Mouse (Mus musculus) hindbrain, embryonic 13.5 days (tissue): Measurements from ENCODE around the gene Retsat. TPM values are rescaled to one million over a fixed set of nuclear protein-coding genes. Genes with fewer than 3 reads are reported as not detected.
A peak's percentile ranks its signal among the peaks of the same experiment; 100 is the strongest.

Source experiments
- ATAC-seq: fragments of 200-750 bp; cut with Nextera tagmentation; 2 replicates; pipeline ENCODE4 v1.8.0; 2017; ENCODE audit warnings: moderate TSS enrichment; ENCODE audit not compliant: low FRiP score
- H3K27ac ChIP-seq: fragments of 300-500 bp; sonication (generic); 2 replicates; pipeline ENCODE4 v1.5.1; 2015; ENCODE audit warnings: inconsistent platforms, mild to moderate bottlenecking, moderate library complexity
- H3K27me3 ChIP-seq: fragments of 300-500 bp; sonication (generic); 2 replicates; pipeline ENCODE4 v1.6.1; 2015; ENCODE audit warnings: mild to moderate bottlenecking, inconsistent platforms
- H3K36me3 ChIP-seq: fragments of 300-500 bp; sonication (generic); 2 replicates; pipeline ENCODE4 v1.6.1; 2015; ENCODE audit warnings: mild to moderate bottlenecking, inconsistent platforms
- H3K4me1 ChIP-seq: fragments of 300-500 bp; sonication (generic); replicated peaks from 2 replicates; pipeline ENCODE4 v1.6.1; 2015; ENCODE audit warnings: inconsistent platforms
- H3K4me2 ChIP-seq: fragments of 300-500 bp; sonication (generic); 2 replicates; pipeline ENCODE4 v1.6.1; 2015; ENCODE audit warnings: inconsistent platforms, mild to moderate bottlenecking, moderate library complexity
- H3K4me3 ChIP-seq: fragments of 300-500 bp; sonication (generic); 2 replicates; pipeline ENCODE4 v1.5.1; 2015; ENCODE audit warnings: mild to moderate bottlenecking, inconsistent platforms
- H3K9ac ChIP-seq: fragments of 300-500 bp; sonication (generic); 2 replicates; pipeline ENCODE4 v1.6.1; 2015; ENCODE audit warnings: mild to moderate bottlenecking, inconsistent platforms
- H3K9me3 ChIP-seq: fragments of 300-500 bp; sonication (generic); 2 replicates; pipeline ENCODE4 v1.6.1; 2016; ENCODE audit warnings: inconsistent platforms
- WGBS: fragments of 180-500 bp; shearing (Covaris S2); methylation state at CpG from one replicate; pipeline ENCODE4 v1.1.7; 2015; 5-methylcytosine and 5-hydroxymethylcytosine counted together
- polyA plus RNA-seq: library from polyadenylated mRNA; unstranded; fragments of >200 nt; fragmentation: Nextera tagmentation; extraction: Ambion mirVana; gene quantifications from 2 replicates; pipeline ENCODE4 v1.2.1, GENCODE M21; 2015

Gene Retsat
- polyA plus RNA-seq, 1 experiment from 2014 or later, result 4.8 TPM

DNA sequence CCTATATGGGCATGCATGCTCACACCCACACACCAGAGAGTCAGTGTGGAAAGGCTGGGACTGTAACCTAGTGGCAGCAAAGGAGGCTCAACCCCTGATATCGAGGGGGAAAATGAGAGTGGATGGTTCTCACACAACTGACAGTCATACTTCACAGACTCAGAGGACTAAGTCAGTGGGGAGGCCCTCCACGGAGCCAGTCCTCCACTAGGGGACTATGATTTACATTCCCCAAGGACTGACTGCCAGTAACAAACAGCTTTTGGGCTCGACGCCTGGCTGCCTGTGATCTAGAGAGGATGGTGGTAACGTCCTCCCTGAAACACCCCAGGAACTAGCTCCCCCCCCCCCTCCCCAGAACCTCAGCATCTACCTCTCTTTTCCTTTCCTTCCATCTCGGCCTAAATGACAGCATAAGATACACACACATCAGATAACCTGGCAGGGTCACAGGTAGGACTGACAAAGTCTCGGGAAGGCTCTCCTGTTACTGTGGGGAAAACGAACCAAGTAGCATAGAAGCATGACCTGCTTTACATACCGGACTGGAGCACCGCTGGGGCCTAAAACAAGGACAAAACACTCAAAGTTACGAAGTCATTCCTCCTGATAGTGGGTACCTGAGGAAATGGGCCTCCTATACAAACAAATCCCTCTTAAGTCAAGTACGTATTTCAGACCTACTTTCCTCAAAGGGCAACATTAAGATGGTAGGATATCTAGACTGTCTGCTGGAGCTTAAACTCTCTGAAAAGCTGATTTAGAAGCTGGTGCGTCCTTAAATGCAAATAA lies 996 bp upstream of the Retsat start:
- Histone ChIP-seq H3K36me3 (peaks cover 4% of the 10 kb centered on the region; the same call in 1 of the 2 replicates), H3K4me2 (peak overlapping the region; percentile 80), H3K27me3 (no peaks in the 10 kb centered on the region), H3K9me3 (no peaks in the 10 kb centered on the region), H3K4me1 (peaks cover 19% of the 10 kb centered on the region), H3K4me3 (peak overlapping the region; percentile 65), H3K27ac (0 out of 2 replicates have a peak overlapping the region, but pooled peaks have one; percentile 62), H3K9ac (peak overlapping the region; percentile 82)
- 54% methylated on average over 13 of the region's 13 CpGs for WGBS
- ATAC-seq, result no peak

DNA sequence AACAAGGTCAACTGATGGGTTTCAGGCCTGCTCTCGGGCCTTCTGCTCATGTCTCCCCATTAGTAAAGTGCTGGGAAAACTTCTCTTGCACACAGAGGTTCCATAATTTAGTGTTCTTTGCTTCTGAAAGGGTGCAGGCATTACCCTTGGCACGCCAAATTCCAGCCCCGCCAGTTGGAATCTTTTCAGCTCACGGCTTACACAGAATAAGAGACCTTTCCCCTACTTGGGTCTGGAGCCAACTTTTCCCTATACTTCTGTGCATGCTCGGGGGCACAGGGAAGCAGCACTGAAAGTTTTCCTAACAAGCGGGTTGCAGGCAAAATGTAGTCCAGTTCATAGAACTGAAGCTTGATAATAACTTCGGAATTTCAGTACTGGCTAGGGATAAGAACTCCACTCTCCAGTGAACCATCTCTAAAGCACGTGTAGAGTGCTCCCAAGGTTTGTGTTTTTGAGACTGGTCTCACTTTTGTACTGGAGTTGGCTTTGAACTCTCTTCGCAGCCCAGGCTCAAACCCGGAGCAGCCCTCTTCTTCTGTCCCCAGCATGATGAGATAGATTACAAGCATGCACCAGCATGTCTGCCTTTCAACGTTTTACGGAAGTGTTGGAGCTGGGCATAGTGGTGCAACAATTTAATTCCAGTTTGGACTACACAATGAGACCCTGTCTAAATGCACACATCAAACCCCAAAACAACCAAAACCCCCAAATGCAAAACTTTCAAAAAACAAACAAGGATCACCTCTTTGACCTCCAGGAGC lies 699 bp downstream of the Retsat start:
- peak overlapping the region; percentile 45 for H3K27ac ChIP-seq
- H3K4me1 ChIP-seq, result peaks cover 19% of the 10 kb centered on the region
- H3K9me3 ChIP-seq, result no peaks in the 10 kb centered on the region
- peak overlapping the region; percentile 82; the same call in 1 of the 2 replicates for H3K9ac ChIP-seq
- H3K4me2 ChIP-seq, result peak overlapping the region; percentile 80
- peak overlapping the region; percentile 65 for H3K4me3 ChIP-seq
- ATAC-seq, result no peak; the same call in 1 of the 2 replicates
- WGBS, result 53% methylated on average over 12 of the region's 12 CpGs
- peaks cover 5% of the 10 kb centered on the region for H3K36me3 ChIP-seq
- no peaks in the 10 kb centered on the region for H3K27me3 ChIP-seq

DNA sequence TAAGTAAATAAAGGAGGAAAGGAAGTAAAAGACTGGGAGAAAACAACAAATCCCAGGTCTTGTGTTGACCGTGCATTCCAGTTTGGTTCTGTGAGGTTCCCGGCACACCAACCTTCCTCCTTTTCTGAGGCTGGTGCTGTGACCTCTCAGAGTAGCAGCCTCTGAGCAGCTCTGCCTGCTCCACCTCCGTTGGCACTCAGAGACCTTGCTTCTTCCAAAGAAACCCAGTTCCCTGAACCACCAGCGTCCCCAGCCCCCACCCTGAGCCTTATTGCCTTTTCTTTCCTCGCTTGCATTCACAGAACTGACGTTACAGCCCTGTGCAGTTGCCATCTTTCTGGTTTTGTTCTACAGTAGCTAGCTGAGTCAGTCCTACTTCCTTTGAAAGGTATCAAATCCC lies 1.9 kb downstream of the Retsat start:
- Histone ChIP-seq H3K9me3 (no peaks in the 10 kb centered on the region), H3K27ac (no peak overlapping the region), H3K4me2 (no peak overlapping the region), H3K4me3 (no peak overlapping the region), H3K4me1 (peaks cover 19% of the 10 kb centered on the region), H3K36me3 (peaks cover 17% of the 10 kb centered on the region), H3K27me3 (no peaks in the 10 kb centered on the region), H3K9ac (no peak overlapping the region)
- no peak for ATAC-seq
- WGBS, result 84% methylated on average over 6 of the region's 6 CpGs

DNA sequence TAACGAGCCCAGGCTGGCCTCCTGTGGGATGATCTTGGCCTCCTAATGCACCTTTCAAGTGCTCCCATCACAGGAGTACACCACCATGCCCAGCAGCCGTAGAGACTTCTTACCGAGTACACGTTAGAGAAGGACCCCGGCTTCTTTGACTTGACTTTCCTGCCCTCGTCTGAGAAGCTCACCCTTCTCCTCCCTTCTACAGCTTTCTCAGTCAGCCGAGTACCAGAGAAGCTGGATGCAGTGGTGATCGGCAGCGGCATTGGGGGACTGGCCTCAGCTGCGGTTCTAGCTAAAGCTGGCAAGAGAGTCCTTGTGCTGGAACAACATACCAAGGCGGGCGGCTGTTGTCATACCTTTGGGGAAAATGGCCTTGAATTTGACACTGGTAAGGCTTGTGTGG lies 2.5 kb downstream of the Retsat start:
- H3K27ac ChIP-seq, result no peak overlapping the region
- ATAC-seq, result no peak
- no peaks in the 10 kb centered on the region for H3K9me3 ChIP-seq
- peaks cover 23% of the 10 kb centered on the region for H3K36me3 ChIP-seq
- WGBS, result 87% methylated on average over 12 of the region's 12 CpGs
- no peak overlapping the region for H3K4me2 ChIP-seq
- peaks cover 19% of the 10 kb centered on the region for H3K4me1 ChIP-seq
- no peak overlapping the region for H3K9ac ChIP-seq
- H3K4me3 ChIP-seq, result no peak overlapping the region
- H3K27me3 ChIP-seq, result no peaks in the 10 kb centered on the region

DNA sequence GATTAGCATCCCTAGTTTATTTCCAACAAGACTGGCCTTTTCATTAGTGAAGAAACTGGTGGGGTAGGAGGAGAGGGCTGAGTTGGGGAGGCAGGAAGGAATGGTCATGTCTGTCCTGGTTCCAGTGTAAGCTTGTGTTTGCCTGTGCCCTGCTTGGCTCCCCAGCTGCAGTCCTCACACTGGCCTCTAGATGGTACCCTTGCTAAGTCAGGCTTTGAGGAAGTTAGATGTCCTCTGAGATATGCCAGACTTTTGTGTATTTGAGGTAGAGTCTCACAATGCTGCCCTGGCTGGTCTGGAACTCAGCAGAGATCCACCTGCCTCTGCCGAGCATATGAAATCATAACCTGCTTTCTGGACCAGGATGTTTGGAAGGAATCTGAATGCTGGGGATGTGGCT lies 3.5 kb downstream of the Retsat start:
- H3K27me3 ChIP-seq, result no peaks in the 10 kb centered on the region
- no peaks in the 10 kb centered on the region for H3K9me3 ChIP-seq
- H3K9ac ChIP-seq, result no peak overlapping the region
- no peak for ATAC-seq
- H3K27ac ChIP-seq, result no peak overlapping the region
- no peak overlapping the region for H3K4me2 ChIP-seq
- H3K4me3 ChIP-seq, result no peak overlapping the region
- H3K36me3 ChIP-seq, result peaks cover 32% of the 10 kb centered on the region
- WGBS, result 70% methylated on average over 1 of the region's 1 CpGs
- peaks cover 19% of the 10 kb centered on the region for H3K4me1 ChIP-seq

DNA sequence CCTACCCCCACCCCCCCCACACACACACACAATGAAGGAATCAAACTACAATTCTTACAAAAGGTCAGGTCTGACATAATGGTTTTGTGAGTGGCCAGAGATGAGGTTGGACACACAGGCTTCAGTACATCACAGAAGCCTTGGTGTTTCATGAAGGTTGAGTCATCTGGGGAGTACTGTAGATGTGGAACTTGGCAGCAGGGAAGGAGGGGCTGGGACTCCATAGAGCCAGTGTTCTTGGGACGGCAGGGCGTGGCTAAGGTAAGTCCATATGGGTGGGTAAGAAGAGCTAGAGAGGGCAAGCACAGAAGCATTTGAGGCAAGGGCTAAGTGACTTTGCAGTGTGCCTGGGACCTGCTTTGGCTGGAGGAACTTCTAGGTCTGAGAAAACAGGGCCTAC lies 5.8 kb downstream of the Retsat start:
- no peak for ATAC-seq
- H3K4me3 ChIP-seq, result no peak overlapping the region
- H3K9ac ChIP-seq, result no peak overlapping the region
- H3K27me3 ChIP-seq, result no peaks in the 10 kb centered on the region
- H3K36me3 ChIP-seq, result peaks cover 49% of the 10 kb centered on the region
- no peak overlapping the region for H3K27ac ChIP-seq
- 98% methylated on average over 2 of the region's 2 CpGs for WGBS
- peaks cover 2% of the 10 kb centered on the region; the same call in 1 of the 2 replicates for H3K4me1 ChIP-seq
- H3K4me2 ChIP-seq, result no peak overlapping the region
- H3K9me3 ChIP-seq, result no peaks in the 10 kb centered on the region

DNA sequence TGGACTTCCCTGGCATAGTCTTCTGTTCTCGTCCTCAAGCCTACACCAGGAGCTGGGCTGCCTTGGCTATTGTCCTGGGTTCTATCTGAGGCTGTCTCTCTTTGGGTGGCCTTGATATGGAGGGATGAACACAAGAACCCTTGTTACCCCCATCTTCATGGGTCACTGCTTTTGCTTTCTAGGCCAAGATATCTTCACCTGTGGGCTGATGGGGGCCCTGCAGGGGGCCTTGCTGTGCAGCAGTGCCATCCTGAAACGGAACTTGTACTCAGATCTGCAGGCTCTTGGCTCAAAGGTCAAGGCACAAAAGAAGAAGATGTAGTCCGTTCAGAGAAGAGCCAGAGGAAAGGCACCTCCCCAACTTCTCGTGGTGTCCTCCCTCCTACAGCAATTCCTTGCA lies 8.8 kb downstream of the Retsat start:
- 79% methylated on average over 4 of the region's 4 CpGs for WGBS
- Histone ChIP-seq H3K4me2 (no peak overlapping the region), H3K4me1 (no peaks in the 10 kb centered on the region), H3K36me3 (peaks cover 76% of the 10 kb centered on the region), H3K4me3 (no peak overlapping the region), H3K9me3 (no peaks in the 10 kb centered on the region), H3K27me3 (no peaks in the 10 kb centered on the region), H3K9ac (no peak overlapping the region), H3K27ac (no peak overlapping the region)
- no peak for ATAC-seq

DNA sequence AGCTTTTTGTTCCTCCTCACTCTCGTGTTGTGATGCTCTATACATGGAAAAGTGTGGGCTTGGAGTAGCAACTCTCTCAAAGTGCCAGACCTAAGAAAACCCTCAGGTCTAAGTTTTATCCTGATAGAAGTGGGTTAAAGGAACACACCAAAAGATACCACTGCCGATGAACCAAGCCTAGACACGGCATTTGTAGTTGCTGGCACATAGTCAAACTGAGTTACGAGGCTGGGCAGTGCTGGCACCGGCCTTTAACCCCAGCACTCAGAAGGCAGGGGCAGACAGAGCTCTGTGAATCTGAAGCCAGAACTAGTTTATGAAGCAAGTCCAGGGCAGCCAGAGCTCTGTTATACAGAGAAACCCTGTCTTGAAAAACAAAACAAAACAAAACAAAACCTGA lies 9.4 kb downstream of the Retsat start:
- H3K27me3 ChIP-seq, result no peaks in the 10 kb centered on the region
- ATAC-seq, result no peak
- peaks cover 76% of the 10 kb centered on the region for H3K36me3 ChIP-seq

DNA sequence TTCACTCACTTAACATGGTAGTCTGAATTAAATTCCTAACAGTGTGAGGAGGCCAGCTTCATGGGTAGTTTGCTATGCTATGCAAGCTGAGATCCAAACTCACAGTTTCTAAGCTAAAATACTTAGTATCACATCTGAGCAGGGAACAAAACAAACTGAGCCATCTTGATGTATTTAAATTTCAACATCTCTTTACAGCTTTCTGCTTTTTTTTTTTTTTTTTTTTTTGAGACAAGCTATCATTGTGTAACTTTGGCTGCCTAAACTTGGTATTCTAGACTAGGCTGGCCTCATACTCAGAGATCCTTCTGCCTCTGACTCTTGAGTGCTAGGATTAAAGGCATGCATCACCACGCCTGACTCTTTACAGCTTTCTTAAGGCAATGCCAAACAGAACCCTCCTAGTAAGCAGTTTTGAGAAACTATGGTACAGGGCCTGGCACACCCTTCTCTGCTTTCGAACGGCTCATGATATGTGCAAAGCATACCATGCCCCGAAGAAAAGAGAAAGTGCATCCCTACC lies 10.4 kb downstream of the Retsat start:
- Histone ChIP-seq H3K9me3 (no peaks in the 10 kb centered on the region), H3K27ac (no peak overlapping the region), H3K27me3 (no peaks in the 10 kb centered on the region), H3K36me3 (peaks cover 83% of the 10 kb centered on the region), H3K4me3 (no peak overlapping the region), H3K4me2 (no peak overlapping the region), H3K4me1 (peaks cover 7% of the 10 kb centered on the region), H3K9ac (no peak overlapping the region)
- 92% methylated on average over 4 of the region's 4 CpGs for WGBS
- ATAC-seq, result no peak

More for the DNA sequence above, 9.4 kb downstream of the Retsat start:
- Histone ChIP-seq H3K4me3 (no peak overlapping the region), H3K9ac (no peak overlapping the region), H3K4me1 (no peaks in the 10 kb centered on the region), H3K4me2 (no peak overlapping the region), H3K27ac (no peak overlapping the region), H3K9me3 (no peaks in the 10 kb centered on the region)
- 90% methylated on average over 5 of the region's 5 CpGs for WGBS

DNA sequence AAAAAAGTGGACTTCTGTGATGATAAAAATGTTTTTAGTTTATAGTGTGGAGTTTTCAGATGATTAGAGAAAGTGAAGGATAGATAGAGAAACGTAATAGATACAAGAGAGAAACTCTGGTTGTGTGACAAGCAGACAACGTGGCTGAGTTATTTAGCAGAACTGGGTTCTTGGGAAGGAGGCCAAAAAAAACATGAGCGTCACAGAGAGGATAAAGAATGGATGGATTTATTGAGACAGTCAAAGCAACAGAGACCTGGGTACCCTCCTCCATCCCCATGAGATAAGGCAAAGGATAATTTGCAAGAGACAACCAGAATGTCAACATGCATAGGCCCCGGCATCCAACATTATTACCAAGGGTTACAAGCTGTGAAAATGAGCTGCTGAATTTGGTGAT lies 12.0 kb downstream of the Retsat start:
- ATAC-seq, result no peak
- no peak overlapping the region for H3K4me3 ChIP-seq
- H3K27ac ChIP-seq, result no peak overlapping the region
- H3K4me1 ChIP-seq, result peaks cover 21% of the 10 kb centered on the region
- H3K27me3 ChIP-seq, result no peaks in the 10 kb centered on the region
- no peak overlapping the region for H3K4me2 ChIP-seq
- H3K36me3 ChIP-seq, result peaks cover 72% of the 10 kb centered on the region
- H3K9me3 ChIP-seq, result no peaks in the 10 kb centered on the region
- no peak overlapping the region for H3K9ac ChIP-seq
- 89% methylated on average over 4 of the region's 4 CpGs for WGBS

DNA sequence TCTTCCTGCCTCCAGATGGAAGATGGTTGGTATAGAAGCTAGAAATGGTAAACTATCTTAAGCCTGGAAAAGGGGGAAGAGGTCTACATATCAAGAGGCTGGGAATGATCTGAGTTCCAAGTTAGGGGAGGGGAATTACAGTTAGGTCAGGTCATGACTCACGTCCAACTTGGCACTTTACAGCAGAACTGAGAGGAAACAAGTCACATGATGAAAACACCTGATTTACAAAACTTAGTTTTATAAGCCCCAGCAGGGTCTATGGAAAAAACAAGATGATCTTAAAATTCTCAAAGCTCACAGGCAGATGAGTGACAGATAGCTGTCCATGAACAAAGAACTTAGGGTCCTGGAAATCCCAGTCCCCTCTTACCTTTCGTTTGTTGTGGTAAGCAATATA lies 16.9 kb downstream of the Retsat start:
- H3K4me1 ChIP-seq, result peaks cover 39% of the 10 kb centered on the region
- 75% methylated on average over 2 of the region's 2 CpGs for WGBS
- H3K4me3 ChIP-seq, result peak overlapping the region; percentile 76
- H3K27ac ChIP-seq, result no peak overlapping the region
- H3K9me3 ChIP-seq, result no peaks in the 10 kb centered on the region
- H3K27me3 ChIP-seq, result no peaks in the 10 kb centered on the region
- H3K36me3 ChIP-seq, result peaks cover 31% of the 10 kb centered on the region
- ATAC-seq, result no peak
- peak overlapping the region; percentile 85 for H3K9ac ChIP-seq
- H3K4me2 ChIP-seq, result peak overlapping the region; percentile 98

DNA sequence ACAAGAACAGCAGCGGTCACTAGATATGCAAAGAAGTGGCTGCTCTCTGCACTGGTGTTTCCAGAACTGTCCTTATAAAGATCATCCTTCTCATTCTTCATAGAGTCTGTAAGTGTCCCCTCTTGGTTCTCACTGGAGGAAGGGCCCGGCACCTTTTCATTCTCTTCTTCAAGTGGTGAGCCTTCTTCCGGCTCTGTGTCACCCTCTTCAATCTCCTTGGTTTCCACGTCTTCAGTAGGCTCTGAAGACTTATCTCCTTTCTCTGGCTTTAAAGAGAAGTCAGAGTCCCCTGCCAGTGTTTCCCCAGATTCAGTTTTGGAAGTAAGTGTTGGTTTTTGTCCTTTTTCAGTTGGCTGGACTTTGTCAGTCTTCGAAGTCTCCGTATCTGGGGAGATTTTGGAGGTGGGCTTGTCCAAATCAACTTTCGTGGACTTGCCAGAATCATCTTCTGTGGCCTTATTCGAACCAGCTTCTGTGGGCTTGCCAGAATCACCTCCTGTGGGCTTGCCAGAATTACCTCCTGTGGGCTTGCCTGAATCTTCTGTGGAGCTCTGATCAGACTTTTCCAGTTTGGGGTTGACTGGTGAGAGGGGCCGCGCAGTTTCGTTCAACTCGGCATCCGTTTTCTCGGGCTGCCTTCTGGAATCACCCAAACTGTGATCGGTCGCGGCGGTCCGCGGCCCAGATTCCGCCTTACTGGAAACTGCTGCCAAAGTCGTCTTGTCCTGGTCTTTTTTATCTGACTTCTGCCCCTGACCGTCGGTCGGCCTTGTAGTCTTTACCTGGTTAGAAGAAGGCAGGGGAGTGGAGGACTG lies 17.5 kb downstream of the Retsat start:
- H3K4me2 ChIP-seq, result peak overlapping the region; percentile 98
- H3K36me3 ChIP-seq, result peaks cover 26% of the 10 kb centered on the region
- H3K27ac ChIP-seq, result no peak overlapping the region
- peak overlapping the region; percentile 85 for H3K9ac ChIP-seq
- H3K9me3 ChIP-seq, result no peaks in the 10 kb centered on the region
- no peak; the same call in 1 of the 2 replicates for ATAC-seq
- H3K4me3 ChIP-seq, result peak overlapping the region; percentile 76
- peaks cover 39% of the 10 kb centered on the region for H3K4me1 ChIP-seq
- 29% methylated on average over 25 of the region's 25 CpGs for WGBS
- H3K27me3 ChIP-seq, result no peaks in the 10 kb centered on the region
